Mouse (Mus musculus) thymus, adult 2 months (tissue): ENCODE results near the gene Shisal2a. TPM values are rescaled to one million over a fixed set of nuclear protein-coding genes. Genes with fewer than 3 reads are reported as not detected.

Source experiments
- DNase-seq: peaks from one replicate; pipeline ENCODE4 v3.0.0; 2021
- H3K27ac ChIP-seq: fragments of 200-500 bp; 2 replicates; pipeline ENCODE4 v1.5.1; 2012; ENCODE audit warnings: low read length, control low read depth; ENCODE audit not compliant: control insufficient read depth, insufficient read depth
- H3K27me3 ChIP-seq: fragments of 200-500 bp; 2 replicates; pipeline ENCODE4 v1.6.1; 2012; ENCODE audit warnings: mild to moderate bottlenecking, low read length, moderate library complexity, mixed read lengths; ENCODE audit not compliant: control insufficient read depth, insufficient read depth
- H3K36me3 ChIP-seq: fragments of 200-500 bp; 2 replicates; pipeline ENCODE4 v1.6.1; 2012; ENCODE audit warnings: mild to moderate bottlenecking, low read length, moderate library complexity; ENCODE audit not compliant: control insufficient read depth, insufficient read depth
- H3K4me1 ChIP-seq: fragments of 200-500 bp; replicated peaks from 2 replicates; pipeline ENCODE4 v1.6.1; 2012; ENCODE audit warnings: low read length; ENCODE audit not compliant: control insufficient read depth, insufficient read depth
- H3K4me3 ChIP-seq: fragments of 200-500 bp; 2 replicates; pipeline ENCODE4 v1.5.1; 2012; ENCODE audit warnings: mild to moderate bottlenecking, low read length, control low read depth, moderate library complexity; ENCODE audit not compliant: control insufficient read depth, insufficient read depth
- CTCF ChIP-seq: fragments of 200-500 bp; IDR thresholded peaks from 2 replicates; pipeline ENCODE4 v1.5.1; 2012; ENCODE audit warnings: mild to moderate bottlenecking, control low read depth, low read length, moderate library complexity, borderline replicate concordance; ENCODE audit not compliant: control insufficient read depth, poor library complexity, insufficient read depth; ENCODE audit errors: extremely low read depth
- POLR2A ChIP-seq: fragments of 200-500 bp; IDR thresholded peaks from 2 replicates; pipeline ENCODE4 v1.6.1; 2012; ENCODE audit warnings: mild to moderate bottlenecking, low read length, control low read depth, moderate library complexity; ENCODE audit not compliant: control insufficient read depth, poor library complexity, insufficient read depth; ENCODE audit errors: extremely low read depth
- WGBS: fragments of 180-500 bp; shearing (Covaris S2); methylation state at CpG from one replicate; pipeline ENCODE4 v1.1.7; 2018; 5-methylcytosine and 5-hydroxymethylcytosine counted together
- polyA plus RNA-seq: library from polyadenylated mRNA; depleted of rRNA; stranded (reverse); fragments of >200 nt; gene quantifications from 2 replicates; pipeline ENCODE4 v1.2.3, GENCODE M21; 2012

The Shisal2a gene
- polyA plus RNA-seq, 1 experiment, result not detected

DNA sequence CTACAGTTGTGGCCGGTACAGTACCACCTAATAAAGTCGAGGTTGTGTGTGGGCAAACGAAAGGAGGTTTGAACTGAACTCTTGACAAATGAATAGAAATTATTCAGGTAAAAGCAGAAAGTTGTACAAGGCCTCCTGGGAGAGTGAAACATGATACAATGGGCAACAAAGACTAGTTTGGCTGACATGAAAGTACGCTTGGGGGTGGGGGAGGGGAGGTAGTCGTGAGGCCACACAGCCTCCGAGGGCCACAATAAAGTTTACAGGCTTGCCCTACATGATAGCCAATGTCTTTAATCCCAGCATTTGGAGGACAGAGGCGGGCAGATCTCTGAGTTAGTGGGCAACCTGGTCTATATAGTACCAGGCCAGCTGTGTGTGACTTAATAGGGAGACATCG is 24.5 kb upstream of the Shisal2a start:
- 84% methylated on average over 8 of the region's 8 CpGs for WGBS
- Histone ChIP-seq H3K4me3 (no peak overlapping the region), H3K27ac (no peak overlapping the region), H3K36me3 (no peaks in the 10 kb centered on the region), H3K27me3 (no peaks in the 10 kb centered on the region), H3K4me1 (peaks cover 4% of the 10 kb centered on the region; the same call in 1 of the 2 replicates)
- no peak for TF ChIP-seq POLR2A
- no peak for TF ChIP-seq CTCF
- no peak for DNase-seq

DNA sequence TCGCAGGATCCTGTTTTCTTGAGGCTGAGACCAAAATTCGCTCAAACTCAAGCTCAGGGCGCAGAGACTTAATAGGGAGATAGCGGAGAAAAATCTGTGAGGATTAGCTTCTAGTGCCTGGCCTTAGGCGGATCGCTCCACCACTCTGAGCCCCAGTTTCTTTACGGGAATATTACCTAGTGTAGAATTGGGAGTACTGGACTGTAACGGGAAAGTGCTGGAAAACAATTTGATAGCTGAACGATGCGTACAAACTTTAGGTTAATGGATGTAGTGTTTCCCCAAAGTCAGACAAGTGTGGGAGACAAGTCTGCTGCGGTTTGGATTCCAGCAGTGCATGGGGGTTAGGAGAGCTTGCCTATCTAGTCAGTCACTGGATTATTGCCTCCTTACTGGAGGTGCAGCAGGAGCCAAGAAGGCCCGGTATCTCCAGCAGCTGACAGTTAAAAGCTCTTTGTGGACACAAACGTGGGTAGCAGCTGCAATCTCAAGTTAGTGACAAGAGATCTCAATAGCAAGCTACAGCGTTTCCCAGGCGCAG is 23.8 kb upstream of the Shisal2a start, which contains the start of gene Gpx7:
TSS of gene Gpx7 (minus strand) at position 101 of the 541 bp plus-strand sequence.
- WGBS, result 58% methylated on average over 15 of the region's 15 CpGs
- DNase-seq, result no peak
- H3K36me3 ChIP-seq, result no peaks in the 10 kb centered on the region
- no peak within 1 kb of the TSS for H3K27ac ChIP-seq
- peaks cover 4% of the 10 kb centered on the region; the same call in 1 of the 2 replicates for H3K4me1 ChIP-seq
- H3K27me3 ChIP-seq, result no peaks in the 10 kb centered on the region
- peak within 1 kb of the TSS; percentile 38 for H3K4me3 ChIP-seq
- TF ChIP-seq POLR2A, result no peak
- TF ChIP-seq CTCF, result no peak

DNA sequence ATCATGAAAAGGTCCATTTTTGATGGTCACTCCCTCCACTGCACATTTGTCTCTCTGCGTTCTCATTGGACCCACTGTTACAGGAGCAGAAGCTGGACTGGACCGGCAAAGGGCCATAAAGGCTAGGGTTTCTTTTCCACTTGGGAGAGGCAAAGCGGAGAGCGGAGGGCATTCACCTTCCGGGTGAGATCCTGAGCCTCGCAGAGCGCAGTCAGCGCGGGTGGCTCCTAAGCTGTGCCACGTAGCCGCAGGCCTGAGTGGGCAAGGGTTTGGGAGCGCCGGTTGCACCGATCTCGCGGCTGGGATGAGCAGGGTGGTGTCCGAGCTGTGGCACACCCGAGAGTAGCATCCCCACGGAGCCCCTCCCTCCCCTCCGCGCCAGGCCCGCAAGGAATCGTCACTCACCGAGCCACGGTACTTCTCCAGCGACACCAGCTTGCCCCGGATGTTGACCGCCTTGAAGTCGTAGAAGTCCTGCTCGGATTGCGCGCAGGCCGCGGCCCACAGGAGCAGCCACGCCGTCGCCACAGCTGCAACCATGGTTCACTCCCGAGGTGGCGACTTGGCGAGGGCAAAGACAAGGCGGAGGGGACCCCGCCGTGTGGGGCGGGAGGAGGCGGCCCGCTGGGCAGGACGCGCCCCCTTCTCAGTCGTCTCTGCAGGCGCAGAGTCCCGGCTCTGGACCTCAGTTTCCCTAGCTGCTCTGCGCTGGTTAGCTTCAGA is 23.1 kb upstream of the Shisal2a start:
- H3K27me3 ChIP-seq, result no peaks in the 10 kb centered on the region
- DNase-seq, result peak; percentile 11
- TF ChIP-seq POLR2A, result no peak
- H3K4me3 ChIP-seq, result peak overlapping the region; percentile 38
- peaks cover 4% of the 10 kb centered on the region; the same call in 1 of the 2 replicates for H3K4me1 ChIP-seq
- WGBS, result 9% methylated on average over 52 of the region's 52 CpGs
- H3K27ac ChIP-seq, result no peak overlapping the region
- H3K36me3 ChIP-seq, result no peaks in the 10 kb centered on the region

DNA sequence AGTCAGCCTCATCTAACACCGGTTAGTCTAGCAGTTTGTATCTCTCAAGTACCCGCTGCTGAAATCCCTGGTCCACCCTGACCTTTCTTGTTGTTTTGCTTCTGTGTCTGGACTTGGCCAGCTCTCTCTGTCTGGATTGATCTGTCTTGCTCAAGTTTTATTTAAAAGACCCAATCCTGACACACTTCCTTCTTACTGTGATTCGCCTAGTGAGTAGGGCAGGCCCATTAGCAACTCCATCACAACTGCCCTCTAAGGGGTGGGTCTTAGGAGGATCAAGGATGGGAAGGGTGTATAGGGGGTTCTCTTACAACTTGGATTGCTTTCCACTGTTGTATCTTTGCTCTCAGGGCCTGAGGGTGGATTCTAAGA is 22.6 kb upstream of the Shisal2a start:
- H3K27me3 ChIP-seq, result no peaks in the 10 kb centered on the region
- no peak for TF ChIP-seq CTCF
- no peak for TF ChIP-seq POLR2A
- WGBS, result 93% methylated on average over 3 of the region's 3 CpGs
- no peak overlapping the region for H3K4me3 ChIP-seq
- H3K27ac ChIP-seq, result no peak overlapping the region
- no peaks in the 10 kb centered on the region for H3K36me3 ChIP-seq
- peaks cover 4% of the 10 kb centered on the region; the same call in 1 of the 2 replicates for H3K4me1 ChIP-seq
- no peak for DNase-seq

DNA sequence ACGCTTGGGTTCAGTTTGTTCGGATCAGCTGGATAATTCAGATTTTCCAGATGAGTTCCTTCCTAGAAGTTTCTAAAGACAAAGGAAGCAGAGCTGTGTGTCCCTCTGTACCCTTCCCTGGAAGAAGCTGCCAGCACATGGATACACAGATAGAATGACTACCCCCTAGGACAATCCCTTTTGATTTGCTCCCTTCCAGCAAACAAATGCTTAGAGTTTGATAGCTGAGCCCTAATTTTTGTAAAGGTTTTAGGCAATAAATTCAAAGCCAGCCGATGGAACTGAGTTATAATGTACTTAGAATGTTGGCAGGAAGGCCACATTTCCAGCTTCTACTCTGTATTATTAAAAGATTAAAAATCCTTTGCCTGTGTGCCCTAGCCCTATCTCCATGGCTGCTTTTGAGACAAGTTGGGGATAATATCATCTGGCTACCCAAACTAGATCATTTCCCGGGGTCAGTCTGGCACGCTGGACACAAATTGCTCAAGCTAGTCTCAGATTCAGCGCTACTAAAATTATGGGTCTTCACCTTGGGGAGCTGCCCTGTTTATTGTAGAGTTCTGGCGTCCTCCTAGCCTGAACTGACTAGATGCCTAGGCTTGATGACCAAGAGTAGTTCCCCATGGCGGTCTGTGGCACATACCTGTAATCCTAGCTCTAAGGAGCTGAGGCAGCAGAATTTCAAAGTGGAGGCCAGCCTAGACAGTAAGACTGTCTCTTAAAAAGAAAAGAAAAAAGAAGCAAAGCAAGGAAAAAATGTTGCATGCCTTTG is 20.9 kb upstream of the Shisal2a start:
- H3K27ac ChIP-seq, result no peak overlapping the region
- no peak overlapping the region for H3K4me3 ChIP-seq
- WGBS, result 96% methylated on average over 8 of the region's 8 CpGs
- TF ChIP-seq POLR2A (no peak), CTCF (no peak)
- no peaks in the 10 kb centered on the region for H3K36me3 ChIP-seq
- no peaks in the 10 kb centered on the region for H3K27me3 ChIP-seq
- H3K4me1 ChIP-seq, result peaks cover 4% of the 10 kb centered on the region; the same call in 1 of the 2 replicates
- DNase-seq, result no peak

DNA sequence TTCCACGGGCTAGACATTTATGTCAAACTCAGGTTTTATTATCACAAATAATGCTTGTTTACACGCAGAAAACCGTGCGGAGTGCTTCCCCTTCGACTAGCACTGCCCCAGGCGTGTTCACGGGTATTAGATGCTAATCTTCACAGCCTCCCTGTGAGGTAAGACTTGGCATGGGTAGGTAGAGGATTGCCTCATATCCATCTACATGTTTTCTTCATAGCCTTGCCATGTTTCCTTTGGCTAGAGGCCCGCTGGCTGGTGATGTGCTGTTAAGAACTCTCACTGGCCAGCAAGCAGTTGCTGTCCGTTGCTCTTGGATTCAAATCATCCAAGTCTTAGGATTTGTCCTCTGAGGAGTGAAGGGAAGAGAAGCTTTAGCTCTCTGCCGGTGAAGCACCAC is 17.2 kb upstream of the Shisal2a start:
- TF ChIP-seq POLR2A, result no peak
- no peak for TF ChIP-seq CTCF
- no peak overlapping the region for H3K4me3 ChIP-seq
- DNase-seq, result no peak
- no peaks in the 10 kb centered on the region for H3K36me3 ChIP-seq
- H3K27ac ChIP-seq, result no peak overlapping the region
- WGBS, result 91% methylated on average over 10 of the region's 10 CpGs
- no peaks in the 10 kb centered on the region for H3K4me1 ChIP-seq
- no peaks in the 10 kb centered on the region for H3K27me3 ChIP-seq
